Mouse (Mus musculus) small intestine, adult 10 weeks (tissue): ENCODE measurements around the gene Tmem184a. TPM values are rescaled to one million over a fixed set of nuclear protein-coding genes. Genes with fewer than 3 reads are reported as not detected.

Source experiments
- polyA plus RNA-seq: library from polyadenylated mRNA; stranded (reverse); fragments of 350-450 nt; fragmentation: Illumina TruSeq; extraction: RNeasy Lipid Tissue Mini Kit (QIAGEN cat#74804); gene quantifications from one replicate; pipeline ENCODE4 v1.2.3, GENCODE M21; 2014; ENCODE audit warnings: low replicate concordance

Tmem184a gene
- polyA plus RNA-seq: 2.1 TPM

DNA sequence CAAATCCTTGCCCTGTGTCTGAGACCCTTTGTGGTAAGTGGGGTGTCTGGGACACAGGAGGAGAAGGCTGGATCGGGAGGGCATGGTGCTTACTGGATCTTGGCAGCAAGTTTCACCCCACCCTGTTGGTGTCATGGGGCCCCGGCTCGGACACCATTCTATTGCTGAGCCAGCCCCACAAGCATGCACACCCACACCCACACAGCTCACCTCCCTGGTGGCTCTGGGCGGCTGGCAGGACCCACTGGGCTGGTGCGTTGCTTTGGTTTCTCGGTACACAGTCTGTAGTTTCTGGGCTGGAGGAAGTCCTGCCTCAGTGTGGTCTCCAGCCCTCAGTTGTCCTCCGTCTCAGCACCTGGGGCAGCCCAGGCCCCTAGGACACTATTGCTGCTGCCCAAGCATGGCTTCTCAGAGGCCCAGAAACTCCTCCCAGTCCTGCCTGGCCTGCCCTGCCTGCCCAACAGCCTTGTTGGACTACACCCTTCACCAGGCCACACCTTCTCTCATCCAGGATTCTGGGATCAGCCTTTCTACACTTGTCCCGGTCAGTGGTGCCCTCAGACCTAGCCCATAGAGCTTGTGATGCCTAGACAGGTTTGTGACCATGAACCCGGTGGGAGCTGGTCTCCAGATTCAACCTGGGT, at the start of gene Tmem184a:
Gene Tmem184a, minus strand, starts transcription at position 380 of the 644 bp plus-strand sequence.

GRCm38 (mm10) chr5:139826357-139827055, 6.8 kb upstream of the Tmem184a start, which contains the start of the genes Gm26938 and Psmg3:
TSS of gene Gm26938 (minus strand) at chr5:139826407.
TSS of gene Psmg3 (minus strand) at chr5:139826885.

GRCm38 (mm10) chr5:139791227-139792158, 28.2 kb downstream of the Tmem184a start, which contains the start of gene Mafk:
TSS of gene Mafk (plus strand) at chr5:139791513.

DNA sequence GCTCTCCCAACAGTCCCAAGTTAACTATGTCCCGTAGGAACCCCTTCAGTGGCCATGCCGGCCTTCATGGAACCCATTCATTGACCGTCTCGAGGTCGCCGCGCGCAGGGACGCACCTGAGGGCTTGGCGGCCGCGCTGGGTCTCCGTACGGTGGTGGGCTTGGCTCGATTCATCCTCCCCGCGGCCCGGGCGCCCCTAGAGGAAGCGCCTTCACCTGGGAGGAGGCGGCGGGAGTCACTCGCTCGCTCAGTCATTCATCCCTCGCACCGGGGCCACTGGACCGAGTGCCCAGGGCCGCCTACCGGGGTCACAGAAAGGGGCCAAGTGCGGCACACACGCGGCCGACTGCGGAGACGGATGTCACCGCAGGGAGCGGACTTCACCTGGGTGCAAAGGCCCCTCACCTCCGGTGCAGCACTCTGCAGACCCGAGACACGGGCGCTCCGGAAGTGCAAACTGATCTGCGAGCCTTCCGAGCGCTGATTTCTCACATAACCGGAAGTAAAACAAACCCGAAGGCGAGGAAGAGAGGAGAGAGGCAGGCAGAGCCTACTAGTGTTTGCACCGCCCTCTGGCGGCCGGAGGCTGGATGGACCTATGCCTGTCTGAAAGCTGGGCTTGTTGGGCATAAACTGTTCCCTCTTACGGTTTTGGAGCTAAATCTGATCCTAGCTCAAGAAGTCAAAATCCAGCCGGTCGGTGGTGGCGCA, 44.3 kb downstream of the Tmem184a start, which contains the start of gene Ints1:
Gene Ints1, minus strand, starts transcription at position 459 of the 711 bp plus-strand sequence.

Other genes with a start within 250 kb of the Tmem184a start
- gene Micall2, start 83.6 kb downstream of the Tmem184a start, polyA plus RNA-seq: 0.41 TPM
- 0.37 TPM for gene Ints1, start 44.2 kb downstream of the Tmem184a start, polyA plus RNA-seq
- 9.1 TPM for gene Mafk, start 28.4 kb downstream of the Tmem184a start, polyA plus RNA-seq
- gene Gm26938, start 6.5 kb upstream of the Tmem184a start, polyA plus RNA-seq: not detected
- gene Psmg3, start 7.0 kb upstream of the Tmem184a start, polyA plus RNA-seq: not detected
- not detected for gene Elfn1, start 88.0 kb upstream of the Tmem184a start, polyA plus RNA-seq